Mouse (Mus musculus): ENCODE results near the gene Mtch1. TPM values are rescaled to one million over a fixed set of nuclear protein-coding genes. Genes with fewer than 3 reads are reported as not detected.
A peak's percentile ranks its signal among the peaks of the same experiment; 100 is the strongest.
"Not testable (repeated sequence)": the region's sequence is repeated elsewhere in the genome, so short reads cannot be mapped to it uniquely, and the experiment has no call there.

Gene Mtch1
- polyA plus RNA-seq, 1 experiment from 2014 or later: 407 TPM

- H3K4me2 ChIP-seq (replicated peaks): peak overlapping the region; percentile 55
- peaks cover 42% of the 10 kb centered on the region for H3K27me3 ChIP-seq
- H3K36me3 ChIP-seq: peaks cover 13% of the 10 kb centered on the region
- H3K9ac ChIP-seq (replicated peaks): peak overlapping the region; percentile 43
- H3K27ac ChIP-seq (replicated peaks): peak overlapping the region; percentile 80
- peaks cover 51% of the 10 kb centered on the region for H3K4me1 ChIP-seq
- no peaks in the 10 kb centered on the region for H3K9me3 ChIP-seq
- ATAC-seq (ENCODE audit: low FRiP score, low read depth): peak; percentile 75
- H3K4me3 ChIP-seq: peak overlapping the region; percentile 36
- 6% methylated on average over 52 of the region's 52 CpGs for WGBS
Observed at GRCm38 (mm10) chr17:29326531-29327529, 20.9 kb downstream of the Mtch1 start.

GRCm38 (mm10) chr17:29325831-29326230 is 21.9 kb downstream of the Mtch1 start:
- Histone ChIP-seq H3K27me3 (peaks cover 52% of the 10 kb centered on the region), H3K4me1 (peaks cover 44% of the 10 kb centered on the region), H3K36me3 (peaks cover 9% of the 10 kb centered on the region; the same call in 1 of the 2 replicates), H3K4me3 (no peak overlapping the region; the same call in 1 of the 2 replicates), H3K27ac (replicated peaks) (peak overlapping the region; percentile 80), H3K9me3 (no peaks in the 10 kb centered on the region), H3K9ac (replicated peaks) (peak overlapping the region; percentile 43; the same call in 1 of the 2 replicates), H3K4me2 (replicated peaks) (peak overlapping the region; percentile 55)
- WGBS: 46% methylated on average over 13 of the region's 13 CpGs
- no peak for ATAC-seq (ENCODE audit: low FRiP score, low read depth)

- Histone ChIP-seq H3K4me2 (replicated peaks) (no peak overlapping the region), H3K4me3 (no peak overlapping the region), H3K9me3 (no peaks in the 10 kb centered on the region), H3K36me3 (no peaks in the 10 kb centered on the region), H3K9ac (replicated peaks) (no peak overlapping the region), H3K27me3 (peaks cover 74% of the 10 kb centered on the region), H3K4me1 (peaks cover 38% of the 10 kb centered on the region), H3K27ac (replicated peaks) (no peak overlapping the region)
- no peak for ATAC-seq (ENCODE audit: low FRiP score, low read depth)
- WGBS: 95% methylated on average over 3 of the region's 3 CpGs
Observed at GRCm38 (mm10) chr17:29323625-29324024, 24.1 kb downstream of the Mtch1 start.

GRCm38 (mm10) chr17:29322603-29322962 is 25.2 kb downstream of the Mtch1 start:
- peaks cover 71% of the 10 kb centered on the region for H3K27me3 ChIP-seq
- H3K4me2 ChIP-seq (replicated peaks): no peak overlapping the region; the same call in 1 of the 2 replicates
- H3K4me1 ChIP-seq: peaks cover 29% of the 10 kb centered on the region
- no peaks in the 10 kb centered on the region for H3K36me3 ChIP-seq
- no peak overlapping the region for H3K9ac ChIP-seq (replicated peaks)
- no peak overlapping the region for H3K4me3 ChIP-seq
- H3K9me3 ChIP-seq: no peaks in the 10 kb centered on the region
- no peak overlapping the region for H3K27ac ChIP-seq (replicated peaks)
- WGBS: 16% methylated on average over 18 of the region's 18 CpGs
- no peak for ATAC-seq (ENCODE audit: low FRiP score, low read depth)

- H3K4me1 ChIP-seq: peaks cover 23% of the 10 kb centered on the region
- no peaks in the 10 kb centered on the region for H3K36me3 ChIP-seq
- H3K9me3 ChIP-seq: no peaks in the 10 kb centered on the region
- H3K4me3 ChIP-seq: peak overlapping the region; percentile 12; the same call in 1 of the 2 replicates
- H3K9ac ChIP-seq (replicated peaks): no peak overlapping the region
- 14% methylated on average over 41 of the region's 41 CpGs for WGBS
- H3K27ac ChIP-seq (replicated peaks): no peak overlapping the region
- ATAC-seq (ENCODE audit: low FRiP score, low read depth): no peak
- H3K4me2 ChIP-seq (replicated peaks): peak overlapping the region; percentile 14; the same call in 1 of the 2 replicates
- H3K27me3 ChIP-seq: peaks cover 67% of the 10 kb centered on the region
Observed at GRCm38 (mm10) chr17:29321765-29322602, 25.8 kb downstream of the Mtch1 start.

- no peak overlapping the region for H3K9ac ChIP-seq (replicated peaks)
- no peak overlapping the region for H3K4me2 ChIP-seq (replicated peaks)
- H3K9me3 ChIP-seq: no peaks in the 10 kb centered on the region
- no peak overlapping the region for H3K4me3 ChIP-seq
- peaks cover 59% of the 10 kb centered on the region for H3K27me3 ChIP-seq
- peaks cover 8% of the 10 kb centered on the region for H3K4me1 ChIP-seq
- ATAC-seq (ENCODE audit: low FRiP score, low read depth): no peak
- H3K36me3 ChIP-seq: no peaks in the 10 kb centered on the region
- no peak overlapping the region for H3K27ac ChIP-seq (replicated peaks)
- 72% methylated on average over 8 of the region's 8 CpGs for WGBS
Observed at GRCm38 (mm10) chr17:29319881-29320639, 27.7 kb downstream of the Mtch1 start.

GRCm38 (mm10) chr17:29319476-29319875 is 28.3 kb downstream of the Mtch1 start:
- H3K27me3 ChIP-seq: peaks cover 59% of the 10 kb centered on the region
- H3K9me3 ChIP-seq: no peaks in the 10 kb centered on the region
- ATAC-seq (ENCODE audit: low FRiP score, low read depth): no peak
- WGBS: 90% methylated on average over 7 of the region's 7 CpGs
- H3K27ac ChIP-seq (replicated peaks): no peak overlapping the region
- no peaks in the 10 kb centered on the region for H3K36me3 ChIP-seq
- peaks cover 8% of the 10 kb centered on the region for H3K4me1 ChIP-seq
- no peak overlapping the region for H3K4me2 ChIP-seq (replicated peaks)
- H3K4me3 ChIP-seq: no peak overlapping the region
- no peak overlapping the region for H3K9ac ChIP-seq (replicated peaks)

GRCm38 (mm10) chr17:29318731-29319250 is 28.9 kb downstream of the Mtch1 start:
- no peak overlapping the region for H3K4me2 ChIP-seq (replicated peaks)
- H3K9ac ChIP-seq (replicated peaks): no peak overlapping the region
- no peaks in the 10 kb centered on the region for H3K9me3 ChIP-seq
- ATAC-seq (ENCODE audit: low FRiP score, low read depth): no peak
- 55% methylated on average over 6 of the region's 6 CpGs for WGBS
- H3K4me1 ChIP-seq: peaks cover 8% of the 10 kb centered on the region
- no peaks in the 10 kb centered on the region for H3K36me3 ChIP-seq
- H3K4me3 ChIP-seq: no peak overlapping the region
- H3K27me3 ChIP-seq: peaks cover 52% of the 10 kb centered on the region
- H3K27ac ChIP-seq (replicated peaks): no peak overlapping the region

- H3K4me2 ChIP-seq (replicated peaks); H3K9me3 ChIP-seq; H3K9ac ChIP-seq (replicated peaks); H3K27ac ChIP-seq (replicated peaks); H3K36me3 ChIP-seq; H3K4me1 ChIP-seq; ATAC-seq (ENCODE audit: low FRiP score, low read depth); H3K4me3 ChIP-seq: not testable (repeated sequence)
- H3K27me3 ChIP-seq: peaks cover 38% of the 10 kb centered on the region
- WGBS: 96% methylated on average over 3 of the region's 3 CpGs
Observed at GRCm38 (mm10) chr17:29317380-29317779, 30.4 kb downstream of the Mtch1 start, which contains the start of gene Pi16. TSS of gene Pi16 (plus strand) at chr17:29317680.

- Histone ChIP-seq H3K27me3 (peaks cover 33% of the 10 kb centered on the region), H3K27ac (replicated peaks) (no peak overlapping the region), H3K4me3 (no peak overlapping the region), H3K4me1 (peaks cover 4% of the 10 kb centered on the region), H3K9me3 (no peaks in the 10 kb centered on the region), H3K36me3 (no peaks in the 10 kb centered on the region), H3K4me2 (replicated peaks) (no peak overlapping the region), H3K9ac (replicated peaks) (no peak overlapping the region)
- 51% methylated on average over 3 of the region's 3 CpGs for WGBS
- ATAC-seq (ENCODE audit: low FRiP score, low read depth): no peak
Observed at GRCm38 (mm10) chr17:29316891-29317290, 30.8 kb downstream of the Mtch1 start.

Measured in midbrain, embryonic 12.5 days (tissue).